Mouse (Mus musculus): Measurements from ENCODE around the gene Plac9a. TPM values are rescaled to one million over a fixed set of nuclear protein-coding genes. Genes with fewer than 3 reads are reported as not detected.
A peak's percentile ranks its signal among the peaks of the same experiment; 100 is the strongest.
"Not testable (repeated sequence)": the region's sequence is repeated elsewhere in the genome, so short reads cannot be mapped to it uniquely, and the experiment has no call there.

Plac9a gene
- total RNA-seq (2021), result not detected

GRCm38 (mm10) chr14:25903000-25903399 lies at the start of gene Plac9a:
Gene Plac9a (minus strand): TSS chr14:25903100.
- intact Hi-C loops (cut with DNase I); DNase-seq (ENCODE audit: low spot score in 2 of 2): not testable (repeated sequence)

- intact Hi-C loops (cut with DNase I); DNase-seq (ENCODE audit: low spot score in 2 of 2): not testable (repeated sequence)
Observed at GRCm38 (mm10) chr14:25938004-25938403, 35.1 kb upstream of the Plac9a start, which contains the start of gene Cphx1. Gene Cphx1 (plus strand): TSS chr14:25938304.

DNA sequence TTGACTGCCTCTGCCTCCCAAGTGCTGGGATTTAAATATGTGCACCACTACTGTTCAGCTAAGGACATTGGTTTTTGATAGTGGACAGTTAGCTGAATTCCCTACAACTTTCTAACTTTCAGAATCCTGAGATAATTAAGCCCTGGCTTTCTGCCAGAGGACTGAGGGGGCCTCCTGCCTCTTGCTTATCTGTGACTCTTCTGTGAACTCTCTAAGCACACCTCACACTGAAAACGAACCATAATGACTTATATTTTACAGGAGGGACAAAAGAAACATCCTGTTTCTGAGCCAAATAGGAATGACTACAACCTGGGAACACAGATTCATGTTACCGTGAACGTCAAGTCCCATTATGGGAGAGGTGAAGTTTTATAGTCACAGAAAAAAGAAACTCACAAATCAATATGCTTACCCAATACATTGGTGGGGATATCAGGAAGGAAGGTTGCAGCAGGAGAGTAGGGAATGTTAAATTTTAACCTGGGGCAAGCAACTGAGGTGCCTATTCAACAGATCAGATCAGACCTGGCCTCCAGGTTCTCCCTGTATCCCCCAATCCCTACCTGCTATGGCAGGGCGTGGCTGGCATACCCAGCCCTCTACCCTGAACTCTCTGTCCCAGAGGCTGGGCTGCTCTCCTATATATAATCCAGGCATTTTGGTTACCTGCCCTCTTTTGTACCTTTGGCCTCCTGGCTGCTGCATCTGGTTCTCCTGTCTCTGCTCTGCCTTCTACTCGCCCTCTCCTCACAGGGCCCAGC lies 34.1 kb upstream of the Plac9a start:
- intact Hi-C loops (cut with DNase I); DNase-seq (ENCODE audit: low spot score in 2 of 2): not testable (repeated sequence)

GRCm38 (mm10) chr14:25927562-25927881 lies 24.6 kb upstream of the Plac9a start, which contains the start of gene Tmem254a:
Gene Tmem254a (minus strand): TSS chr14:25927672.
- DNase-seq (ENCODE audit: low spot score in 2 of 2); intact Hi-C loops (cut with DNase I): not testable (repeated sequence)

- DNase-seq (ENCODE audit: low spot score in 2 of 2), result not testable (repeated sequence)
Observed at GRCm38 (mm10) chr14:25926814-25927561, 24.1 kb upstream of the Plac9a start.

DNA sequence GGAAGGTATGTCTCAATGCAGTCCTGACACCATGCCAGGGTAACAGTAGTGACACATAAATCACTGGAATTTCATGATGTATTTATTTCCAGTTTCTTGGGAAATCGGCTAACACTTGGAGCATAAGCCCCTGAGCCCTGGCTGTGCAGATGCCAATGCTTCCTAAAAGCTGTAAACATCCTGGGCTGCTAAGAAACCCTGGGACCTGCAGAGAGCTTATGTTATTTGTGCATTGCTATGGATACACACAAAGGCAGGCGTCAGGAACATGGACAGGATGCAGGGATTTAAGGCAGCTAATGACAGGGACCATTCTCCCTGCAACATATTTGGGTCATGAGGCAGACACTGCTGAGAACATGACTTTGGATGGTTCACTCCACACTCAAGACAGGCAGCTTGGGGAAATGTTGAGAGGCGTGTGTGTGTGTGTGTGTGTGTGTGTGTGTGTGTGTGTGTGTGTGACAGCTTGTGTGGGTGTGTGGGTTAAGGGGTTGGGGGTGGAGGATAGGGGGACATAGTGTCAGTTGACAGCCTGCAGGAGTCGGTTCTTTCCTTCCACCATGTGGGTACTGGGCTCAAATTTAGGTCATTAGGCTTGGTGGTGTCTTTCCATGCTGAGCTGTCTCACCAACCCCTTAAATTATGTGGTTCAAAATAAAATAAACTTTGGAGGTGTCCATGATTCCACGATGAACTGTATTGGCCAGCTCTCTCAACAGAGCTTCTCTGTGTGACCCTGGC lies 15.7 kb upstream of the Plac9a start:
- DNase-seq (ENCODE audit: low spot score in 2 of 2); intact Hi-C loops (cut with DNase I): not testable (repeated sequence)

More at GRCm38 (mm10) chr14:25926814-25927561, 24.1 kb upstream of the Plac9a start:
- intact Hi-C loops (cut with DNase I), result not testable (repeated sequence)

GRCm38 (mm10) chr14:25908976-25909375 lies 6.1 kb upstream of the Plac9a start:
- intact Hi-C loops (cut with DNase I); DNase-seq (ENCODE audit: low spot score in 2 of 2): not testable (repeated sequence)

DNA sequence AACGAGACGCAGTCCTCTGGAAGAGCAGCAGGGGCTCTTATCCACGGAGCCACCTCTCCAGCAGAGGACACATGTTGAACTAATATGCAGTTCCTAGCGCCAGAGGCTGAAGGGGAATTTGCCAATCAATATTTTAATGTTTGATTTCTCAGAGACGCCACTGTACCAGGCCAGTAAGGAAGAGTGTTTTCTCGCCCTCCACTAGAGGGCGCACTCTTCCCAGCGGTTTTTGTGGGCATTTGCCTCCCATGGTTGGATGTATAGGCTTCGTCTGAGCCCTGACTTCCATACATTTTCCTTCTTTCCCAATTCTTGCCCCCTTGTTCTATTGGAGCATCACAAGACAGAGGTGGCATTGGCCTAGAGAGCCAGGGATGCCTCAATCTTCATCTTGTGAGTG lies 4.4 kb upstream of the Plac9a start:
- DNase-seq (ENCODE audit: low spot score in 2 of 2); intact Hi-C loops (cut with DNase I): not testable (repeated sequence)

DNA sequence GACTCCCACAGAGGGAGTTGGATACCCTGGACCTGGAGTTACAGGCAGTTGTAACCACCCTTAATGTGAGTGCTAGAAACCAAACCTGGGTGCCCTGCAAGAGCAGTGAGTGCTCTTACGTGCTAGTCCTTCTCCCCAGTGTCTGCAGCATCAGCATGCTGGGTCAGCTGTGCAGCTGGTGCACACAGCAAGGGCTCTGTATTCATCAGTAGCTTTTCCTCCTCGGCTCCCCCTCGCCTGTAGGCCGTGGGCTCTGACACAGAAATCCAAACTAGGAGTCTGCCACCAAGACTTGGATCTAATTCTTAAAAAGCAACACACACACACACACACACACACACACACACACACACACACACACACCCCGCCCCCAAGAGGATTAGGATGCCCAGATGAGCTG lies 2.3 kb upstream of the Plac9a start:
- intact Hi-C loops (cut with DNase I), result not testable (repeated sequence)
- DNase-seq (ENCODE audit: low spot score in 2 of 2), result peak; percentile 0 to 11

- DNase-seq (ENCODE audit: low spot score in 2 of 2); intact Hi-C loops (cut with DNase I): not testable (repeated sequence)
Observed at GRCm38 (mm10) chr14:25895686-25896085, 7.2 kb downstream of the Plac9a start.

DNA sequence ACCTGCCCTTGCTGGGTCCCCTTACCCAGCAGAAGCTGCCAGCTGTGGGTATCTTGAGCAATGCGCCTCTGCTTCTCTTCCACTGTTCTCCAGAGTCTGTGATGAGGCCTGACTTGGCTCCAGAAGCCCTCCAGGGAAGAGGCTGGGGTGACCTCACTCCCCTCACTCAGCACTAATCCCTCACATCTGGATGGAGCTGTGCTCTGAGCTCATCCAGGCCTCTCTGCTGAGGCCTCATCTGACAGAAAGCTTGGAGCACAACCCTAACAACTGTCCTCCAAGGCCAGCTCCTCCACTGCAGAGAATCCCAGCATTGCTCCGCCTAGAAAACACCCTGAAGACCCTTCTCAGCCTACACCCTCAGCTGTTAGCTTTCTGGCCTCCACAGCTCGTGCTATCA lies 8.3 kb downstream of the Plac9a start:
- intact Hi-C loops (cut with DNase I); DNase-seq (ENCODE audit: low spot score in 2 of 2): not testable (repeated sequence)

DNA sequence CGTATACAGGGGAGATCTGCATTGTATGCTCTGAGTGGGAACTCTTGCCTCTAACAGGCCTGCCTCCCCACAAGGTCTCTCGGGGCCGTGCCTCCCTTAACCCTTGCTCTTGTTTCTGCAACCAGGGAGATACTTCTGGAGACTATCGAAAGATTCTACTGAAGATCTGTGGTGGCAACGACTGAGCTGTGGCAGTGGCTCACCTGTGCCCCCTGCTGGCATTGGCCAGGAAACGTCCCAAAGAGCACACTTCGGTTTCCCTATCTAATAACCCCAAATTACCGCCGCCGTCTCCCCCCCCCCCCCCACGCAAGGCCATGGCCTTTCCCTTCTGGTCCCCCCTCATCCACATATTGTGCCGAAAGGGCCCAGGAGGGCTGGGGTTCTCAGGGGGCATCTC lies 17.0 kb downstream of the Plac9a start:
- intact Hi-C loops (cut with DNase I), result not testable (repeated sequence)

GRCm38 (mm10) chr14:25881769-25882168 lies 21.1 kb downstream of the Plac9a start:
- DNase-seq (ENCODE audit: low spot score in 2 of 2); intact Hi-C loops (cut with DNase I): not testable (repeated sequence)

More for the DNA sequence above, 17.0 kb downstream of the Plac9a start:
- DNase-seq (ENCODE audit: low spot score in 2 of 2), result not testable (repeated sequence)

- intact Hi-C loops (cut with DNase I); DNase-seq (ENCODE audit: low spot score in 2 of 2): not testable (repeated sequence)
Observed at GRCm38 (mm10) chr14:25876640-25877039, 26.3 kb downstream of the Plac9a start.

- intact Hi-C loops (cut with DNase I), result no loop called here
- peak; percentile 42 to 52 for DNase-seq (ENCODE audit: low spot score in 2 of 2)
Observed at GRCm38 (mm10) chr14:25872461-25873415, 30.2 kb downstream of the Plac9a start.

- intact Hi-C loops (cut with DNase I), result no loop called here
- DNase-seq (ENCODE audit: low spot score in 2 of 2), result no peak
Observed at GRCm38 (mm10) chr14:25869135-25869878, 33.6 kb downstream of the Plac9a start.

GRCm38 (mm10) chr14:25868706-25869105 lies 34.2 kb downstream of the Plac9a start:
- intact Hi-C loops (cut with DNase I), result no loop called here
- no peak for DNase-seq (ENCODE audit: low spot score in 2 of 2)

GRCm38 (mm10) chr14:25867834-25868233 lies 35.1 kb downstream of the Plac9a start:
- DNase-seq (ENCODE audit: low spot score in 2 of 2), result no peak
- intact Hi-C loops (cut with DNase I), result no loop called here
